Mouse (Mus musculus) MEL (cell line): ENCODE data around the gene Dnajc5.

ENCODE experiments used
- CHD2 ChIP-seq: IDR thresholded peaks from 2 replicates; pipeline ENCODE4 v1.6.1; 2011; ENCODE audit warnings: low read length, improper control_type of control experiment
- CTCF ChIP-seq, 3 experiments: IDR thresholded peaks in 2 of 3; conservative IDR thresholded peaks in 1 of 3; 2 replicates each; pipeline ENCODE4 v1.5.1; 2011 to 2012; ENCODE audit warnings: low read length in 3 of 3, low read depth in 2 of 3, mild to moderate bottlenecking in 2 of 3, improper control_type of control experiment in 1 of 3, inconsistent platforms in 1 of 3, mixed read lengths in 1 of 3, moderate library complexity in 1 of 3; ENCODE audit not compliant: control insufficient read depth in 1 of 3, insufficient read depth in 1 of 3, poor library complexity in 1 of 3, severe bottlenecking in 1 of 3
- E2F4 ChIP-seq: IDR thresholded peaks from 2 replicates; pipeline ENCODE4 v1.6.1; 2011; ENCODE audit warnings: low read depth, low read length, improper control_type of control experiment, borderline replicate concordance
- EP300 ChIP-seq, 2 experiments: IDR thresholded peaks; 2 replicates each; pipeline ENCODE4 v1.6.1; 2011; ENCODE audit warnings: improper control_type of control experiment in 2 of 2, low read length in 2 of 2, low read depth in 1 of 2, mild to moderate bottlenecking in 1 of 2
- ETS1 ChIP-seq: IDR thresholded peaks from 2 replicates; pipeline ENCODE4 v1.6.1; 2012; ENCODE audit warnings: low read depth, mild to moderate bottlenecking, inconsistent platforms, low read length, improper control_type of control experiment, moderate library complexity
- MAFK ChIP-seq: IDR thresholded peaks from 2 replicates; pipeline ENCODE4 v1.6.1; 2011; ENCODE audit warnings: low read depth, mild to moderate bottlenecking, low read length, improper control_type of control experiment, borderline replicate concordance
- NRF1 ChIP-seq: IDR thresholded peaks from 2 replicates; pipeline ENCODE4 v1.6.1; 2014; ENCODE audit warnings: low read depth, mild to moderate bottlenecking, inconsistent platforms, low read length, improper control_type of control experiment, moderate library complexity; ENCODE audit not compliant: poor library complexity, insufficient read depth, severe bottlenecking
- POLR2A ChIP-seq, 2 experiments: IDR thresholded peaks; 2 replicates each; pipeline ENCODE4 v1.6.1; 2011 to 2012; ENCODE audit warnings: low read length in 2 of 2, mild to moderate bottlenecking in 2 of 2, control low read depth in 1 of 2, improper control_type of control experiment in 1 of 2, low read depth in 1 of 2, moderate library complexity in 1 of 2; ENCODE audit not compliant: control insufficient read depth in 1 of 2, insufficient read depth in 1 of 2, poor library complexity in 1 of 2
- POLR2AphosphoS2 ChIP-seq: IDR thresholded peaks from 2 replicates; pipeline ENCODE4 v1.6.1; 2011; ENCODE audit warnings: low read length, improper control_type of control experiment

DNA sequence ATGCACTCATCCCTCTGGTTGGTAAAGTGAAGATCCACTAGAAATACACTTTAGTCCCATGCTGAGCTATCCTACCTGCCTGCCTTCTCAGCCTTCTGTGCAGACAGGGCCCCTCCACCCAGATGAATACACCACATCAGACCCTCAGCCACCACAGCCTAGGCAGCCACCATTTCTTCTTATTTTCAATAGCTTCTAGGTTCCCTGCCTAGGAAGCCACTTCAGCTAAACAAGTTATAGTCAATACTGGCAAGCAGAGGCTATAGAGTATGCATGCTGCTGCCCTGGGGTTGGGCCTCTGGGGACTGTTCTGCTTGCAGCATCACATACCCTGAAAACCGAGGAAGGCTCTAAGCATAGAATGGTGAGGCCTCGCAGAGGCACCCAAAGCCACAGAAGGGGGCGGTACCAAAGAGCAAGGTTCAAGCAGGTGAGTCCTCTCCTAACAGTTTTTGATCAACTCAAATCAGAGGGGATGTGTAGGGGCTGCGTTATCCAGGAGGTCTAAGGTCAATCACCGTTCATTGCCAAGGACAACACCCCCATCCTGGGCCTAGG lies 71.3 kb downstream of the Dnajc5 start, which contains the start of gene Prpf6:
- TF ChIP-seq ETS1 (no peak), CTCF (IDR thresholded peaks at IDR 0.05 in 2 of 3, conservative IDR thresholded peaks at IDR 0.05 in 1 of 3; ENCODE audit: control insufficient read depth in 1 of 3, insufficient read depth in 1 of 3, low read depth in 2 of 3, low read length in 3 of 3, poor library complexity in 1 of 3, severe bottlenecking in 1 of 3) (no peak), MAFK (no peak), POLR2A (IDR thresholded peaks at IDR 0.05; ENCODE audit: control insufficient read depth in 1 of 2, insufficient read depth in 1 of 2, low read depth in 1 of 2, low read length in 2 of 2, poor library complexity in 1 of 2) (no peak), NRF1 (no peak), CHD2 (no peak), EP300 (IDR thresholded peaks at IDR 0.05; ENCODE audit: low read depth in 1 of 2, low read length in 2 of 2) (no peak), POLR2AphosphoS2 (no peak), E2F4 (no peak)
